Mouse (Mus musculus) adrenal gland, adult 18-20 months (tissue): ENCODE data around the gene Tmem211. TPM values are rescaled to one million over a fixed set of nuclear protein-coding genes. Genes with fewer than 3 reads are reported as not detected.

Source experiments
- DNase-seq, 2 experiments: peaks; one replicate each; pipeline ENCODE4 v3.0.0; 2021 to 2022; ENCODE audit warnings: low spot score in 2 of 2
- total RNA-seq, 2 experiments: library from RNA; stranded (reverse); gene quantifications; 1 replicate in 1 of 2; 2 replicates in 1 of 2; pipeline ENCODE4 v1.2.3; 2021

The Tmem211 gene
- total RNA-seq, 2 experiments from 2014 or later, result not detected

GRCm38 (mm10) chr5:113271207-113271811, 44.6 kb downstream of the Tmem211 start:
- DNase-seq, result no peak

- no peak for DNase-seq
Observed at GRCm38 (mm10) chr5:113275839-113276238, 49.1 kb downstream of the Tmem211 start.

GRCm38 (mm10) chr5:113280138-113280856, 53.6 kb downstream of the Tmem211 start:
- DNase-seq, result no peak

GRCm38 (mm10) chr5:113281557-113281956, 54.8 kb downstream of the Tmem211 start:
- DNase-seq, result no peak

GRCm38 (mm10) chr5:113283726-113284125, 57.0 kb downstream of the Tmem211 start:
- DNase-seq, result no peak

- no peak for DNase-seq
Observed at GRCm38 (mm10) chr5:113285541-113285940, 58.8 kb downstream of the Tmem211 start.

GRCm38 (mm10) chr5:113286048-113286447, 59.3 kb downstream of the Tmem211 start:
- DNase-seq, result no peak

- DNase-seq, result peak; percentile 18 to 51
Observed at GRCm38 (mm10) chr5:113286591-113287520, 60.1 kb downstream of the Tmem211 start.

- DNase-seq, result no peak
Observed at GRCm38 (mm10) chr5:113287762-113288161, 61.1 kb downstream of the Tmem211 start.

GRCm38 (mm10) chr5:113288490-113288889, 61.8 kb downstream of the Tmem211 start:
- DNase-seq, result no peak

Other genes with a start within 250 kb of the Tmem211 start
- gene Grk3, start 211.1 kb upstream of the Tmem211 start, total RNA-seq, result 10 to 100 TPM; 20.4 to 29.2 TPM
- gene Crybb2, start 156.8 kb upstream of the Tmem211 start, total RNA-seq, result not detected
- gene Crybb3, start 145.3 kb upstream of the Tmem211 start, total RNA-seq, result 1 to 10 TPM in 1 of 2 experiments, under 1 TPM in 1; 0.50 to 1.3 TPM
- gene 2900026A02Rik, start 5.7 kb upstream of the Tmem211 start, total RNA-seq, result 10 to 100 TPM in 1 of 2 experiments, 1 to 10 TPM in 1; 8.8 to 12.1 TPM
- gene Sgsm1, start 83.9 kb downstream of the Tmem211 start, total RNA-seq, result 10 to 100 TPM in 1 of 2 experiments, 1 to 10 TPM in 1; 8.8 to 12.2 TPM
- gene Aym1, start 130.4 kb downstream of the Tmem211 start, total RNA-seq, result not detected